Mouse (Mus musculus) midbrain, embryonic 13.5 days (tissue): ENCODE results near the gene Trp63. TPM values are rescaled to one million over a fixed set of nuclear protein-coding genes. Genes with fewer than 3 reads are reported as not detected.

Experiments used
- ATAC-seq: fragments of 200-750 bp; cut with Nextera tagmentation; 2 replicates; pipeline ENCODE4 v1.8.0; 2017; ENCODE audit warnings: mild to moderate bottlenecking, moderate TSS enrichment, moderate library complexity
- H3K27ac ChIP-seq: fragments of 300-500 bp; sonication (generic); 2 replicates; pipeline ENCODE4 v1.5.1; 2015; ENCODE audit warnings: inconsistent platforms, mild to moderate bottlenecking, moderate library complexity
- H3K27me3 ChIP-seq: fragments of 300-500 bp; sonication (generic); 2 replicates; pipeline ENCODE4 v1.6.1; 2015; ENCODE audit warnings: mild to moderate bottlenecking, inconsistent platforms
- H3K36me3 ChIP-seq: fragments of 300-500 bp; sonication (generic); 2 replicates; pipeline ENCODE4 v1.6.1; 2015; ENCODE audit warnings: mild to moderate bottlenecking, inconsistent platforms
- H3K4me1 ChIP-seq: fragments of 300-500 bp; sonication (generic); replicated peaks from 2 replicates; pipeline ENCODE4 v1.6.1; 2015; ENCODE audit warnings: inconsistent platforms
- H3K4me2 ChIP-seq: fragments of 300-500 bp; sonication (generic); replicated peaks from 2 replicates; pipeline ENCODE4 v1.6.1; 2015; ENCODE audit warnings: moderate library complexity, mild to moderate bottlenecking, inconsistent platforms
- H3K4me3 ChIP-seq: fragments of 300-500 bp; sonication (generic); replicated peaks from 2 replicates; pipeline ENCODE4 v1.5.1; 2015; ENCODE audit warnings: mild to moderate bottlenecking, inconsistent platforms
- H3K9ac ChIP-seq: fragments of 300-500 bp; sonication (generic); replicated peaks from 2 replicates; pipeline ENCODE4 v1.6.1; 2015; ENCODE audit warnings: mild to moderate bottlenecking, inconsistent platforms
- H3K9me3 ChIP-seq: fragments of 300-500 bp; sonication (generic); 2 replicates; pipeline ENCODE4 v1.6.1; 2016; ENCODE audit warnings: mild to moderate bottlenecking, inconsistent platforms
- WGBS: fragments of 180-500 bp; shearing (Covaris S2); methylation state at CpG from one replicate; pipeline ENCODE4 v1.1.7; 2015; 5-methylcytosine and 5-hydroxymethylcytosine counted together
- polyA plus RNA-seq: library from polyadenylated mRNA; unstranded; fragments of >200 nt; fragmentation: Nextera tagmentation; extraction: Ambion mirVana; gene quantifications from 2 replicates; pipeline ENCODE4 v1.2.1, GENCODE M21; 2015

Trp63 gene
- polyA plus RNA-seq, 1 experiment from 2014 or later, result 0.12 TPM

DNA sequence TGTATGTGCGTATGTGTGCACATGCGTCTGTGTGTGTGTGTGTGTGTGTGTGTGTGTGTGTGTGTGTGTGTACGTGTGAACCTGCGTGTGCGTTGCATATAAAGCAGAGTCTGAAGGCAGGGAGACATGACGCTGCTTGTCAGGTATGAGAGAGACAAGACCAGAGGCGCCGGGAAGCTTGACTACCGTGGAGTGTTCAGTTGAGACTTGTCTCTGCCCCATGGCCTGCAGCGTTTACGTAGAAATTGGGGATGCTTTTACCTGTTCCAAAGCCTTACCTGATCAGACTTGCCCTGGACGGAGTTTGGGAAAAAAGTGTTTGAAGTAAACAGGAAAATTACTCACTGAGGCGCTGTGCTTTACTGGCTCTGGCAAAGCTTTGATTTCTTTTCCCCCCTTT lies 160.1 kb downstream of the Trp63 start:
- H3K4me2 ChIP-seq, result no peak overlapping the region
- H3K9ac ChIP-seq, result no peak overlapping the region
- no peaks in the 10 kb centered on the region for H3K9me3 ChIP-seq
- H3K4me3 ChIP-seq, result no peak overlapping the region
- no peaks in the 10 kb centered on the region for H3K36me3 ChIP-seq
- 94% methylated on average over 13 of the region's 13 CpGs for WGBS
- ATAC-seq, result no peak
- no peak overlapping the region for H3K27ac ChIP-seq
- no peaks in the 10 kb centered on the region for H3K4me1 ChIP-seq
- H3K27me3 ChIP-seq, result no peaks in the 10 kb centered on the region

DNA sequence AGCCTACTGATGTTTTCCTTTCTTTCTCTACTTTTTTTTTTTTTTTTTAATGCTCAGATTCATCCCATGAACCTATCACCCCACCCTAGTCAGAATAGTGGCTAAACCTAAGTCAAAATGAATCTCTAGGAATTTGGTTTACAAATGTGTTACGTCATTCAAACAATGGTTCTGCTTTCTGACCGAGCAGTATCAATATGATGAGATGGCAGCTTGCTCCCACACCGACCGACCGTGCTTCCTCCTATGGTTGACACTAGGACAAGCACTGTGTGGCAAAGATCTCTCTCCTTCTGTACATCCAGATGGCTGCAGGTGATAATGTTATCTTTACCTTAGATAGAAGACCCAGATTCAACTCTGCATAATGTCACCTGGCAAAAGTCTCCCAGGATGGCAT lies 163.0 kb downstream of the Trp63 start:
- Histone ChIP-seq H3K9ac (no peak overlapping the region), H3K4me1 (no peaks in the 10 kb centered on the region), H3K4me3 (no peak overlapping the region), H3K4me2 (no peak overlapping the region), H3K27me3 (no peaks in the 10 kb centered on the region), H3K27ac (no peak overlapping the region), H3K9me3 (no peaks in the 10 kb centered on the region), H3K36me3 (no peaks in the 10 kb centered on the region)
- ATAC-seq, result no peak
- 96% methylated on average over 5 of the region's 5 CpGs for WGBS

DNA sequence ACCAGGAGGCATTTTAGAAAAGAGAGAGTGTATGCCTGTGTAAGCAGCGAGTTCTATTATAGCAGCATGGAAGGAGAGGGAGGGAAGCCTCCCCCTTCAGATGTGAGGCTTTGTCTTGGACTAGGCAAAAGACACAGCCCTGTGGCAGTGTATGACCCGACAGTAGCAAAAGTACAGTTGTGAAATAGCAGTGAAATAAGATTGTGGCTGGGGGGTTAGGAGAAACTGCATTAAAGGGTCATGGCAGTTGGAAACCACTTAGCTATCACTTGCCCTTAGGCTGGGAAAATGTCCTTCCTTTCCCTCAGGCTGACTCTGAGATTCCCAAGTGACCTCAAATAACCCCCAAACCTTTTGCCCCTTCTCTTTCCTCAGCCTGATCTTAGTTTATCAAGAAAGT lies 164.9 kb downstream of the Trp63 start:
- Histone ChIP-seq H3K27ac (no peak overlapping the region), H3K4me2 (no peak overlapping the region), H3K4me1 (no peaks in the 10 kb centered on the region), H3K36me3 (no peaks in the 10 kb centered on the region), H3K9ac (no peak overlapping the region), H3K4me3 (no peak overlapping the region), H3K27me3 (no peaks in the 10 kb centered on the region), H3K9me3 (no peaks in the 10 kb centered on the region)
- 69% methylated on average over 2 of the region's 2 CpGs for WGBS
- no peak for ATAC-seq

DNA sequence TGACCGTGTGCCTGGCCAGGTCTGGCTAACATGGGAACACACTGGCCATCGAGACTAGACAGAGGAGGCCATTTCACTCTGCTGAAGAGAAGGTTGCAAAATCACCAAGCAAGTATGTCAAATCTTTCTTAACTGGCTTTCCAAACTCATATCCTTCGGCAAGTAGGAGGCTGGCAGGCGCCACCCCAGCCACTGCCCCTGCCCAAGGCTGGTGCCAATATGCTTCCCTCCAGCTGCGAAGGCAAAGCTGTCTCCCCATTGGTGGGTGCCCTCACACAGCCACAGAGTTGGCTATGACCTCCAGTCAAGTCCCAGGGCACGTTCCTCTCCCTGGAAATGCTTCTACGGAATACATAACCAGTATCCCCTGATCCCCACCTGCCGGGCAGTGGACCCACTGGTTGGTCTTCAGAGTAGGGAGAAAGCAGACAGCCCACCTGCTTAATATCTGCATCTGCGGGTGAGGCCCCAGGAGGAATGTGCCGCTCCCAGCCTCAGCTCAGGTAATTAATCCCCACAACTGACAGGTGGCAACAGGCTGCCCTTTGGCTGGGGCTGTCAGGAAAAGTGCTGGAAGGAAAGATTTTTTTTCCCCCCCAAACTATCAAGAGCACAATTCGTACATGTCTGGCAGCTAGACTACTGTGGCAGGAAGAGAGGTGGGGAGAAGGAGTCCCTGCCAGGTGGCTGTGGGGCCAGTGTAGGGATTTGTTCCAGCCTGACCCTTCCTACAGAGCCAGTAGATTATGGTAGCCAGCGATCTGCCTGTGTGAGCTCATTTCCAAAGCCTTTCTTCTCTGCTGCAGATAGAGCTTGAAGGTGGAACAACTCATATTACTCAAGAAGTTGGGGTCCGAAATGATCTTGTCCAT lies 166.3 kb downstream of the Trp63 start:
- Histone ChIP-seq H3K27me3 (no peaks in the 10 kb centered on the region), H3K9ac (no peak overlapping the region), H3K36me3 (no peaks in the 10 kb centered on the region), H3K9me3 (no peaks in the 10 kb centered on the region), H3K27ac (no peak overlapping the region), H3K4me2 (no peak overlapping the region), H3K4me1 (no peaks in the 10 kb centered on the region), H3K4me3 (no peak overlapping the region)
- no peak for ATAC-seq
- WGBS, result 85% methylated on average over 13 of the region's 13 CpGs

DNA sequence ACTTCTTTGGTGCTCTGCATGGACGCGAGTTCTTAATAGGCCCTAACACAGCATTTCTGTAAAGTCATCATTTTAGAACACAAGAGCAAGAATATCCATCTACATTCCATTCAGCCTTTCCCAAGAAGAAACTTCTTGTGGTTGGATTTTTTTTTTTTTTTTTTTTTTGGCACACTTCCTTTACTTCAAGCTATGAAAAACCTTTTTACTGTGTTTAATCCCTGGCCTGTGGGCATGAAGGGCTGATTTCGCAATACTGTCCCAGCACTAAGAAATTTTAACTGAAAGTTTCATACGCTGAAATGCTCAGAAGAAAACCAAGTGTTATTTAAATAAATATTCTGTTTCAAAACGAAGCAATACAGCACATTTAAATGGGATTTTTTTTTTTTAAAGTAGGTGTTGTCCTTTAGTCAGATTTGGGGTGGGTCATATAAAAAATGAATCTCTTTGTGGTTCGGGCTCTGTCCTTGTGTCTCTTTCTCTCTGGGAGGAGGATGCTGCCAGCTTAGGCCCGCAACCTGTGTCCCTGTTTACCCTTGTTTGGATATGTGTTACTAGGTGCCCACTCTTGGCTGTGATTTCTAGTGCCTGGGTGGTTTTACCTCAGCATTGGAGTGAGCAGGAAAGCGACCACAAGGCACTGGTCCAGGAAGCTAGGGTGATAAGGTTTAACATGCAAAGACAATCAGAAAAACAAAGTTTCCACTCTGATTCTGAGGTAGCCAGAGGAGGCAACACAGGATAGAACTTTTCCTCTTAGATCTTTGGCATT lies 177.4 kb downstream of the Trp63 start:
- Histone ChIP-seq H3K4me2 (no peak overlapping the region), H3K27me3 (no peaks in the 10 kb centered on the region), H3K27ac (no peak overlapping the region), H3K9me3 (no peaks in the 10 kb centered on the region), H3K9ac (no peak overlapping the region), H3K36me3 (no peaks in the 10 kb centered on the region), H3K4me3 (no peak overlapping the region), H3K4me1 (no peaks in the 10 kb centered on the region; the same call in 1 of the 2 replicates)
- WGBS, result 88% methylated on average over 8 of the region's 8 CpGs
- no peak for ATAC-seq

DNA sequence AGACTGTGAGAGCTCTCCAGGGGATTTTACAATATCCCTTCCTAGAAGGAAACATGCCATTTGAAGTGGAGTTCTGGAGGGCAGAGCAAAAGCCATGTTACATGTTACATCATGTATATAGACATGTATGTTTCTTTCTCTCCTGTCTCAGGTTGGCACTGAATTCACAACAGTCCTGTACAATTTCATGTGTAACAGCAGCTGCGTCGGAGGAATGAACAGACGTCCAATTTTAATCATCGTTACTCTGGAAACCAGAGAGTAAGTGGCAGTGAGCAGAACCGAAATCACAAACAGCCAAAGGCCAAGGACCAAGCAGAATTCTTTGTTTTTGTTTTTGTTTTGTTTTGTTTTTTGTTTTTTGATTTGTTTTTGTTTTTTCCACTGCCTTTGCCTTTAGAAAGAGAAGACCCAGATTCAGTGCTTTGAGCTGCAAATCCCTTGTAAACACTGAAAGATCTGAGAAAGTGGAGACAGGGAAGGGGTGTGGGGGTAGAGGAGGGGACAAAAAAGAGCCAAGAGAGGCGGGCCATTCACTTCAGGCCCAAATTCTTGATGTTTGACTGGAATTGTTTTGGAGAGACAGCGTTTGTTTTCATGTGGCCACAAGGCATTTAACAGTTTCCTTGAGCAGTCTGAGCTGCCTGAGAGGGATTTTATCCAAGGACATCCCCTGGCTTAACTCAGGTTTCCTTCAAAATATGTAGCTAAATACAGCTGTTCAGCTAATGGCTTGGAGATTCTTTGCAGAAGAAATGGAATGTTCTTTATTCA lies 181.7 kb downstream of the Trp63 start:
- ATAC-seq, result no peak
- 49% methylated on average over 7 of the region's 7 CpGs for WGBS
- Histone ChIP-seq H3K4me3 (no peak overlapping the region), H3K27ac (no peak overlapping the region), H3K9ac (no peak overlapping the region), H3K4me2 (no peak overlapping the region), H3K4me1 (no peaks in the 10 kb centered on the region; the same call in 1 of the 2 replicates), H3K27me3 (no peaks in the 10 kb centered on the region), H3K9me3 (no peaks in the 10 kb centered on the region), H3K36me3 (no peaks in the 10 kb centered on the region)

DNA sequence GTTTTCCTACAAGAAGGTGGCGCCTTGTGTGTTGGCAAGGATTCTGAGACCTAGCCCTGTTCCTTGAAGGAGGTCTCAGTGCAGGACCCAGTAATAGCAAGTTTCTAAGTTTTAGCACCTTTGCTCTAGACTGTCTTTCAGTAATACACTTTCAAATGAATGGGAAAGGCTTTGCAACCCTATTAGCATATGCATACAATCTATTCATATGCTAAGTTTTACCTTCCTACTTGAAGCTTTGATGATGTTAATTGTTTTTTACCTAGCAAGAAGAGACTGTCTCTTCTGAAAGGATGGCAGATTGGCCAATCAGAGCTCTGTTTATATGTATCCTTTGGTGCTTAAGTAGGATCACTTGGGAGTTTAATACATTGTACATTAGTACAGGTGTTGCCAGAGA lies 187.9 kb downstream of the Trp63 start:
- 86% methylated on average over 1 of the region's 1 CpGs for WGBS
- Histone ChIP-seq H3K36me3 (no peaks in the 10 kb centered on the region), H3K4me2 (no peak overlapping the region), H3K9me3 (no peaks in the 10 kb centered on the region), H3K27me3 (no peaks in the 10 kb centered on the region), H3K27ac (no peak overlapping the region), H3K9ac (no peak overlapping the region), H3K4me1 (no peaks in the 10 kb centered on the region), H3K4me3 (no peak overlapping the region)
- no peak for ATAC-seq

DNA sequence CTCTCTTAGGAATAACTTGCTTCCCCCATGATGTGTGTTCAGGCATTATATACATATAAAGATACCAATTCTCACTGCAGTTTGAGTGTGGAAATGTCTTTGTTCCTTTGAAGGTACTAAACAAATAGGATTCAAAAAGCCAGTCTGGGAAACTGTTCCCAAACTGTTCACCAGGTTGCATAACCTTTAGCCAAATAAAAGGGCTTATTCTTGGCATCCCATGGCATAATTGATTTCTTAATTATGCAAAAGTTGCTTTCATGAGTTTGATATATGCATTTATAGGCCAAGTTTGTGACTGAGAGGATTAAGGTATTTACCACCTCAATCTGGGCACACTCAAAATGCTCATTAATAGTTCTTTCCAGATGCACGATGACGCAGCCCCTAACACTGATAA lies 192.1 kb downstream of the Trp63 start:
- Histone ChIP-seq H3K36me3 (no peaks in the 10 kb centered on the region), H3K9me3 (no peaks in the 10 kb centered on the region), H3K4me1 (no peaks in the 10 kb centered on the region), H3K27me3 (no peaks in the 10 kb centered on the region), H3K4me3 (no peak overlapping the region), H3K27ac (no peak overlapping the region), H3K4me2 (no peak overlapping the region), H3K9ac (no peak overlapping the region)
- ATAC-seq, result no peak
- 85% methylated on average over 2 of the region's 2 CpGs for WGBS

DNA sequence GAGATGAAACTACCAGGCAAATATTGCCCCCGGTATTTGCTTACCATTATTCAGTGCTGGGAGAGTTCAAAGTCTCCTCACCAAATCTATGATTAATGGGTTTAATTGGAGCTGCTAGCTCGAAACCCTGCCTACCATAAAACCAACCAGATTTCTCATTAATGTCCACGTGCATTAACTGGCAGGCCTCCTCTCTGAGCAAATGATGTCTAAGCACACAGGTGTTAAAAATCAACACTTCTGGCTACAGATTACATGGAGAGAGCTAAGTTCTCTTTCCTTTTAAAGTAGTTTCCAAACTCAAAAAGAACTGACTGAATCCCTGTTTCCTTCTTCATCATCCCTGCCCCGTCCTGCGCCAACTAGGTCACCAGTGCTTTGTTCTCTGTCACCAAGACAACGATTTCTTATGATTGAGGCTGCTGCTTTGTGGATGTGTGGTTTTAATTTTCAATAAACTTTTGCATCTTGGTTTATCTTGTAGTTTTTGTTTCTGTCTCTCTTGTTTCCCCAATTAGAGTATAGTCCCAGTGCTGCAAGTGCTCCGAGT lies 193.9 kb downstream of the Trp63 start:
- H3K27me3 ChIP-seq, result no peaks in the 10 kb centered on the region
- WGBS, result 87% methylated on average over 7 of the region's 7 CpGs
- H3K4me1 ChIP-seq, result no peaks in the 10 kb centered on the region
- H3K4me3 ChIP-seq, result no peak overlapping the region
- no peaks in the 10 kb centered on the region for H3K9me3 ChIP-seq
- ATAC-seq, result no peak
- no peak overlapping the region for H3K4me2 ChIP-seq
- H3K36me3 ChIP-seq, result no peaks in the 10 kb centered on the region
- no peak overlapping the region for H3K27ac ChIP-seq
- no peak overlapping the region for H3K9ac ChIP-seq

DNA sequence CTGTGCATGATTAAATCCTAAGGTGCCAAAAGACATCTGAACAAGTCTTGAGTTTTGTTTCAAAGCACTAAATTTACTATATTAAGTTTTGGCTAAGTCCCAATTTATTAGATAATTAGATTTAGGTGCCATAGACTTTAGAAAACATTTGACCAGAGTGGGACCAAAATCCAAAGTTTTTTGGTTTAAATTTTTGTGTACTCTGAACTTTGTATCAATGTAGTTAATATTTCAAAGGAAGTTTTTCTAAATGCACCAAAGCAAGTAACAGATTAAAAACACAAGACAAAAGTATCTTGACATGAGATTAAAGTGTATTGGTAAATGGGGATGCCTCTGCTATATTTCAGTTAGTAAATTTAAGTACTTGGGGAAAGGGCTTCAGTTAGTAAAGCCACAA lies 194.6 kb downstream of the Trp63 start:
- Histone ChIP-seq H3K4me3 (no peak overlapping the region), H3K27ac (no peak overlapping the region), H3K4me2 (no peak overlapping the region), H3K4me1 (no peaks in the 10 kb centered on the region), H3K9ac (no peak overlapping the region), H3K27me3 (no peaks in the 10 kb centered on the region), H3K36me3 (no peaks in the 10 kb centered on the region), H3K9me3 (no peaks in the 10 kb centered on the region)
- no peak for ATAC-seq

DNA sequence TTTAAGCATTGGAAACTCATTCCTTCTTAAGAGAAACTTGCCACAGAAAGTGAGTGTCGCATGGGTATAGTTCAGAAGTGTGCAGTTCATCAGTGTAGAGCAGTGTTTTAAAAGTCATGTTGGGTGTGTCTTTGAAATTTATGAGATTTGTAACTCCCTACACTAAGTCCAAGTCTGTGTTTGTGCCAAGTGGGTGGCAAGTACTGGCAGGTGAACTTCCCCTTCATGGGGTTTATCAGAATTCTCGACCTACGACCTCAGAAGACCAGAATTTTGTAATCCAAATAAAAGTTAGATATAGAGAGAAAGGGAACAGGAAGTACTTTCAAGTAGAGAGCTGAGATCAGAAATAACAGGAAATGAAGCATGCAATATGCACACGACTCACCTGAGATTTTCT lies 215.5 kb downstream of the Trp63 start:
- H3K9ac ChIP-seq, result no peak overlapping the region
- no peaks in the 10 kb centered on the region for H3K9me3 ChIP-seq
- no peak overlapping the region for H3K27ac ChIP-seq
- H3K4me1 ChIP-seq, result no peaks in the 10 kb centered on the region
- no peaks in the 10 kb centered on the region for H3K27me3 ChIP-seq
- no peak for ATAC-seq
- no peak overlapping the region for H3K4me2 ChIP-seq
- no peaks in the 10 kb centered on the region for H3K36me3 ChIP-seq
- H3K4me3 ChIP-seq, result no peak overlapping the region
- WGBS, result 88% methylated on average over 4 of the region's 4 CpGs

DNA sequence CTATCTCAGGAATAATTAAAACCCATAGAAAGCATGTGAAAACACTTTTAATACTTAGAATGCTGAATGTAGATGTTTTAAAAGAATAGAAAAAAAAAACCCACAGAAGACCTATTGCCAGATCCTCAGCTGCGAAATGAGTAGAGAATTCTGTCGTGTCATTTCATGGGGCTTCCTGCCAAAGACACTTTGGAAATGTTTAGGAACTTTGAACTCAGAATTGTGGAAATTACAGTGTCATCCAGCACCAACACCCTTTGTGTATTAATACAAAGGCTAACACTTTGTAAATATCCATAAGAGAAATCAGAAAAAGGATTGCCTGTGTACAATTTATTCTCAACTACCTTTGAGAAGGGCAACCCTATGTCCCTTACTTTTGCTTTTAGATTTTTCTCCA lies 216.1 kb downstream of the Trp63 start:
- no peaks in the 10 kb centered on the region for H3K4me1 ChIP-seq
- ATAC-seq, result no peak
- no peak overlapping the region for H3K4me3 ChIP-seq
- no peak overlapping the region for H3K27ac ChIP-seq
- H3K4me2 ChIP-seq, result no peak overlapping the region
- H3K9ac ChIP-seq, result no peak overlapping the region
- H3K27me3 ChIP-seq, result no peaks in the 10 kb centered on the region
- no peaks in the 10 kb centered on the region for H3K36me3 ChIP-seq
- WGBS, result 83% methylated on average over 2 of the region's 2 CpGs
- H3K9me3 ChIP-seq, result no peaks in the 10 kb centered on the region
